Comparison of ENCODE assay signal across 8 mouse cellular contexts in genomic region chr5:33629301-33629987, GRCm38 (mm10). TPM values are rescaled to one million over a fixed set of nuclear protein-coding genes. Genes with fewer than 3 reads are reported as not detected.
A peak's percentile ranks its signal among the peaks of the same experiment; 100 is the strongest.
DNase-seq lines count a peak whose midpoint lies in the region; ATAC-seq and TF ChIP-seq lines count a peak whose summit lies in the region.

Gene Fam53a (minus strand): TSS chr5:33629635.
Gene Gm9903 (plus strand): TSS chr5:33629925.

- H3K27me3 ChIP-seq in intestine, postnatal 0 days (replicated peaks; ENCODE audit: control insufficient read depth, insufficient read depth, low read length) = no peaks in the 10 kb centered on the region
- H3K27me3 ChIP-seq in midbrain, embryonic 11.5 days (ENCODE audit: control insufficient read depth, insufficient read depth, low read length) = no peaks in the 10 kb centered on the region

- peak within 1 kb of the TSS; percentile 87 for H3K9ac ChIP-seq in intestine, postnatal 0 days (ENCODE audit: low read depth, low read length)
- peak within 1 kb of the TSS; percentile 74 for H3K9ac ChIP-seq in midbrain, embryonic 11.5 days (ENCODE audit: low read length)

- peak; percentile 96 for ATAC-seq in intestine, postnatal 0 days
- ATAC-seq in midbrain, embryonic 11.5 days (ENCODE audit: low FRiP score) = peak; percentile 96

- H3K4me3 ChIP-seq in intestine, postnatal 0 days (ENCODE audit: low read depth, low read length) = peak within 1 kb of the TSS; percentile 83
- H3K4me3 ChIP-seq in midbrain, embryonic 11.5 days (ENCODE audit: low read depth, low read length) = peak within 1 kb of the TSS; percentile 81

- peak within 1 kb of the TSS; percentile 89 for H3K4me2 ChIP-seq in intestine, postnatal 0 days (replicated peaks; ENCODE audit: low read depth)
- peak within 1 kb of the TSS; percentile 84 for H3K4me2 ChIP-seq in midbrain, embryonic 11.5 days

- WGBS in intestine, postnatal 0 days = under 1% methylated on average over 94 of the region's 99 CpGs
- under 1% methylated on average over 92 of the region's 99 CpGs for WGBS in midbrain, embryonic 11.5 days

- H3K27ac ChIP-seq in intestine, postnatal 0 days (ENCODE audit: low read depth, low read length) = peak within 1 kb of the TSS; percentile 93
- H3K27ac ChIP-seq in midbrain, embryonic 11.5 days (ENCODE audit: low read depth, low read length) = peak within 1 kb of the TSS; percentile 72

- H3K36me3 ChIP-seq in intestine, postnatal 0 days (ENCODE audit: control insufficient read depth, insufficient read depth) = no peaks in the 10 kb centered on the region
- no peaks in the 10 kb centered on the region; the same call in 1 of the 2 replicates for H3K36me3 ChIP-seq in midbrain, embryonic 11.5 days (ENCODE audit: control insufficient read depth, insufficient read depth, low read length)

- intact Hi-C loops in left cerebral cortex, postnatal 4 days (cut with DNase I) = no loop called here

- peak; percentile 100 for DNase-seq in adrenal gland, postnatal 10 days
- DNase-seq in embryo, embryonic 9.5 days (ENCODE audit: extremely low spot score) = peak; percentile 99
- DNase-seq in gastrocnemius, postnatal 4 days (ENCODE audit: low spot score in 2 of 2) = peak; percentile 100
- DNase-seq in left cerebral cortex, postnatal 4 days = peak; percentile 100
- peak; percentile 100 for DNase-seq in midbrain, embryonic 11.5 days (ENCODE audit: low spot score, missing footprints)
- DNase-seq in right cerebral cortex, postnatal 4 days = peak; percentile 100
- DNase-seq in yolk sac, embryonic 10.5 days (ENCODE audit: low spot score) = peak; percentile 98

- peaks cover 6% of the 10 kb centered on the region; the same call in 1 of the 2 replicates for H3K4me1 ChIP-seq in intestine, postnatal 0 days (replicated peaks; ENCODE audit: control insufficient read depth, insufficient read depth, low read length)
- H3K4me1 ChIP-seq in midbrain, embryonic 11.5 days (ENCODE audit: control insufficient read depth, insufficient read depth, low read length) = peaks cover 9% of the 10 kb centered on the region

- no peak; the same call in 1 of the 2 replicates for TF ChIP-seq CTCF in intestine, postnatal 0 days (IDR thresholded peaks at IDR 0.05; ENCODE audit: low read depth)

- H3K9me3 ChIP-seq in intestine, postnatal 0 days (ENCODE audit: control insufficient read depth) = no peaks in the 10 kb centered on the region
- no peaks in the 10 kb centered on the region for H3K9me3 ChIP-seq in midbrain, embryonic 11.5 days (ENCODE audit: control insufficient read depth, low read length)

RNA-seq across cellular contexts. Expression of gene Fam53a, which starts in this region (rescaled TPM):
- total RNA-seq in adrenal gland, postnatal 10 days (2021) = 10 to 100 TPM; 25.2 to 28.6 TPM
- total RNA-seq in gastrocnemius, postnatal 4 days (2021) = 10 to 100 TPM; 37.5 to 42.7 TPM
- polyA plus RNA-seq in intestine, postnatal 0 days (2015; fragmentation: Nextera tagmentation; extraction: Ambion mirVana) = 39.4 and 42.1 TPM in 2 replicates
- total RNA-seq in left cerebral cortex, postnatal 4 days (2021) = 10 to 100 TPM; 16.1 to 17.3 TPM
- polyA plus RNA-seq in midbrain, embryonic 11.5 days (2014; fragmentation: Nextera tagmentation; extraction: Ambion mirVana) = 57.5 and 64.4 TPM in 2 replicates

RNA-seq across cellular contexts. Expression of gene Gm9903, which starts in this region (rescaled TPM):
- under 1 TPM; 0.39 to 0.48 TPM for total RNA-seq in adrenal gland, postnatal 10 days (2021)
- total RNA-seq in gastrocnemius, postnatal 4 days (2021) = 1 to 10 TPM; 1.8 to 1.9 TPM
- 0.42 and 0.52 TPM in 2 replicates for polyA plus RNA-seq in intestine, postnatal 0 days (2015; fragmentation: Nextera tagmentation; extraction: Ambion mirVana)
- total RNA-seq in left cerebral cortex, postnatal 4 days (2021) = under 1 TPM; 0.20 to 0.86 TPM
- polyA plus RNA-seq in midbrain, embryonic 11.5 days (2014; fragmentation: Nextera tagmentation; extraction: Ambion mirVana) = 0.44 and 0.62 TPM in 2 replicates

Comparison
In these comparisons a context has a peak if more than half of its experiments do, and no peak if none do; other contexts are left out.
1. Peak in every context shown above with its lines: DNase-seq, ATAC-seq, H3K4me3 ChIP-seq and H3K27ac ChIP-seq.